Mouse (Mus musculus): ENCODE measurements at regions not wholly inside any gene's neighbourhood (a gene's known extent, or its start where the extent isn't known, plus 50 kb on each side); places are given as distances from the start of the nearest gene placed in this dataset. TPM values are rescaled to one million over a fixed set of nuclear protein-coding genes. Genes with fewer than 3 reads are reported as not detected.
A peak's percentile ranks its signal among the peaks of the same experiment; 100 is the strongest.

DNA sequence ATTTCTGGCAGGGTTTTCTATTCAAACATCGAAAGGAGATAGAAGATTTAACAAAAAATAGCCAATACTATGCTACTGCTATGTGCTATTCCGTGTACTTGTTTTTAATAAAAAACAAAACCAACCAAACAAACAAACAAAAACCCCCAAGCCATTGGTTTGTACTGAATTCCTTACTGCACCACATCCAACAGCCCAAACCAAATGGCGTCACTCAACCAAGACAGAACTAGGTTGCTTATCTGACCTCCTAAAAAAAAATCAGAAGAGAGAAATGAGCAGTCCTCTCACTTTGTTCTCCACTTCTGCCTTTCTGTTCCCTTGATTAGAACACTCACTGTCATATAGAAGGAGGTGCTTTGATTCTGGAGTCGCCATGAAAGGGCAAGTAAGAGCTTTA lies 68.6 kb upstream of the Klf7 start:
- ATAC-seq (ENCODE audit: low FRiP score) = no peak
- H3K4me1 ChIP-seq (replicated peaks) = peaks cover 59% of the 10 kb centered on the region
- H3K36me3 ChIP-seq = no peaks in the 10 kb centered on the region
- 0 out of 2 replicates have a peak, but pooled peaks cover under 1% of the 10 kb centered on the region for H3K9me3 ChIP-seq
- WGBS = 90% methylated on average over 4 of the region's 4 CpGs
- H3K4me3 ChIP-seq = no peak overlapping the region
- H3K4me2 ChIP-seq = no peak overlapping the region
- peak overlapping the region; percentile 58; the same call in 1 of the 2 replicates for H3K27ac ChIP-seq
- H3K9ac ChIP-seq = no peak overlapping the region
- no peaks in the 10 kb centered on the region for H3K27me3 ChIP-seq

- peak overlapping the region; percentile 58; the same call in 1 of the 2 replicates for H3K27ac ChIP-seq
- H3K9ac ChIP-seq = no peak overlapping the region
- H3K36me3 ChIP-seq = no peaks in the 10 kb centered on the region
- H3K9me3 ChIP-seq = 0 out of 2 replicates have a peak, but pooled peaks cover 5% of the 10 kb centered on the region
- WGBS = 23% methylated on average over 5 of the region's 5 CpGs
- H3K4me3 ChIP-seq = no peak overlapping the region
- H3K4me2 ChIP-seq = no peak overlapping the region
- H3K4me1 ChIP-seq (replicated peaks) = peaks cover 55% of the 10 kb centered on the region
- H3K27me3 ChIP-seq = no peaks in the 10 kb centered on the region
- no peak for ATAC-seq (ENCODE audit: low FRiP score)
Measured at GRCm38 (mm10) chr1:64190097-64190496, 68.0 kb upstream of the Klf7 start.

- Histone ChIP-seq H3K9me3 (0 out of 2 replicates have a peak, but pooled peaks cover 5% of the 10 kb centered on the region), H3K4me1 (replicated peaks) (peaks cover 55% of the 10 kb centered on the region), H3K36me3 (no peaks in the 10 kb centered on the region), H3K4me2 (no peak overlapping the region), H3K9ac (no peak overlapping the region), H3K27me3 (no peaks in the 10 kb centered on the region), H3K4me3 (no peak overlapping the region), H3K27ac (peak overlapping the region; percentile 48; the same call in 1 of the 2 replicates)
- ATAC-seq (ENCODE audit: low FRiP score) = peak; percentile 44; the same call in 1 of the 2 replicates
- WGBS = 29% methylated on average over 6 of the region's 6 CpGs
Measured at GRCm38 (mm10) chr1:64189471-64189870, 67.4 kb upstream of the Klf7 start.

DNA sequence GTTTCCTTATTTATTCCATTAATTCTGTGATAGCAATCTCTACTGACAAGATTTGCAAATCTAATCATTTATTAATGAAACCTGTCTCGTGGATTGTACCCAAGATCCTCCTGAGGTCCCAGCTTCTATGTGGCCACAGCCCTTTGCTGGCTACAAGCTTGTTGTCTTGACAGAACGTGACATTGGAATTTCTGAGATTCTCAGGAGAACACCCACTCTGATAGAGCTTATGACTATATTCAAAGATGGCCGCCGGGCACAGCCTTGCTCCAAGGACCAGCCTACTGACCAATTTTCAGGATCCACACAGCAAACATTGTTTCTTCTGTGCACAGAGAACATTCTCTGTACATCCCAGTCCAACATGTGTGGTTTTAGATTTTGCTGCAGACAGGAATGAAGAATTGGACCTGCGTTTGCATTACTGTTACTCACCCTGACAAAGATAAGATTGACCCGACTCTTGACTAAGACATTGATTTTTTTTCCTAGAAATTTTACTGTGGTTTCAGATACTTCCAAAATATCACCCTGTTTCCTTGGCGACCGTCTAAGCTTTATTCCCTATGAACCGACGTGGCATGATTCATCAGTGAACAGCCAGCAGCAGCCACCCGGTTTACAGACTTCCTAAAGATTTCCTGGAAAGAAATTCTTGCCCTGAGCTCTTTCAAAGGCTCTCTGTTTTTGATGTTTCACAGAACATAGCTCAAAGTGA lies 65.9 kb upstream of the Klf7 start:
- 68% methylated on average over 11 of the region's 11 CpGs for WGBS
- 0 out of 2 replicates have a peak overlapping the region, but pooled peaks have one; percentile 41 for H3K27ac ChIP-seq

DNA sequence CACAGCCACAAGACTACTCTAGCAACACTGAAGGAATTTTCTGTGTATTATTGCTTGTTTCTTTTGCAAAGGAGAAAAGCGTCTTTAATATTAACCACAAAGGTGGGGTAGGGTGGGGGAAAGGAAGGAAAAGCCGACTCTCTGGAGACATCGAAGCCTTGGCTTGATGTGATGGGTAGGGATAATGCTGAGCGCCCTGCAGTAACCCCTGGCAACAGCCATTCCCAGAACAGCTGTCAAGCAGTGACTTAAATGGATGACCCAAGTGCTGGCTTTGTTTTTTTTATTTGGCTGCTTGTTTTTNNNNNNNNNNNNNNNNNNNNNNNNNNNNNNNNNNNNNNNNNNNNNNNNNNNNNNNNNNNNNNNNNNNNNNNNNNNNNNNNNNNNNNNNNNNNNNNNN lies 51.6 kb upstream of the Klf7 start:
- H3K27ac ChIP-seq = peak overlapping the region; percentile 40; the same call in 1 of the 2 replicates
- WGBS = 18% methylated on average over 4 of the region's 4 CpGs
- H3K4me1 ChIP-seq (replicated peaks) = peaks cover 35% of the 10 kb centered on the region
- H3K36me3 ChIP-seq = no peaks in the 10 kb centered on the region
- H3K9ac ChIP-seq = no peak overlapping the region
- no peaks in the 10 kb centered on the region for H3K9me3 ChIP-seq
- no peak overlapping the region for H3K4me3 ChIP-seq
- H3K27me3 ChIP-seq = 0 out of 2 replicates have a peak, but pooled peaks cover 3% of the 10 kb centered on the region
- H3K4me2 ChIP-seq = peak overlapping the region; percentile 4; the same call in 1 of the 2 replicates
- ATAC-seq (ENCODE audit: low FRiP score) = peak; percentile 83

More for the DNA sequence above, 65.9 kb upstream of the Klf7 start:
- no peak for ATAC-seq (ENCODE audit: low FRiP score)
- Histone ChIP-seq H3K4me3 (no peak overlapping the region), H3K9me3 (0 out of 2 replicates have a peak, but pooled peaks cover 5% of the 10 kb centered on the region), H3K4me2 (no peak overlapping the region), H3K36me3 (no peaks in the 10 kb centered on the region), H3K4me1 (replicated peaks) (peaks cover 46% of the 10 kb centered on the region), H3K9ac (no peak overlapping the region), H3K27me3 (no peaks in the 10 kb centered on the region)

DNA sequence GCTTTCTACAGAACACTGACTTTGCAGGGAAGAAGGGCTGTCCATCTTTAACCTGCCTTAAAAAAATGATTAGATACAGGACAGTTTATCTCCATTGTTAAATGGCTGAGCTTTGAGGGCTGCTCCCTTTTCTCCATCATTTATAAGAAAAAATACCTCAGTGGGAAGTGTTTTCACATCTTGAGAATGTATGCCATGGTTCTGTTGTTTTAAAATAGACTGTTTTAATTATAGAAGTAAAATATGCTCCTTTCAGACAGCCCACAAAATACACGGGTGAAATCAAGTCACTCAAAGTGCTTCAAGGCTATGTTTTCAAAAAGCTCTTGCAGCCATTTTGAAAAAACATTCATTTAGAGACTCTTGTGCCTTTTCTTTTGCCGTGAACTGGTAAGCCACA lies 50.0 kb upstream of the Klf7 start:
- 0 out of 2 replicates have a peak overlapping the region, but pooled peaks have one; percentile 39 for H3K9ac ChIP-seq
- H3K4me2 ChIP-seq = no peak overlapping the region
- WGBS = 48% methylated on average over 2 of the region's 2 CpGs
- no peak overlapping the region for H3K4me3 ChIP-seq
- H3K4me1 ChIP-seq (replicated peaks) = peaks cover 35% of the 10 kb centered on the region
- ATAC-seq (ENCODE audit: low FRiP score) = no peak
- 0 out of 2 replicates have a peak, but pooled peaks cover 3% of the 10 kb centered on the region for H3K27me3 ChIP-seq
- no peaks in the 10 kb centered on the region for H3K36me3 ChIP-seq
- H3K27ac ChIP-seq = no peak overlapping the region
- no peaks in the 10 kb centered on the region for H3K9me3 ChIP-seq

Small RNAs in the stretch of these regions (microRNA-seq; reads per million reads assigned to microRNA genes)
- not detected for gene Gm25748
